Mouse (Mus musculus): ENCODE data around the gene Olfr813. TPM values are rescaled to one million over a fixed set of nuclear protein-coding genes. Genes with fewer than 3 reads are reported as not detected.

Gene Olfr813
- polyA plus RNA-seq (2017; shearing (Covaris generic)), result not detected

GRCm38 (mm10) chr10:129855067-129855466 lies at the start of gene Olfr813:
TSS of gene Olfr813 (plus strand) at chr10:129855367.

GRCm38 (mm10) chr10:129845994-129846393 lies 9.2 kb upstream of the Olfr813 start, which contains the start of gene Olfr812:
TSS of gene Olfr812 (minus strand) at chr10:129846094.

GRCm38 (mm10) chr10:129879751-129880150 lies 24.6 kb downstream of the Olfr813 start, which contains the start of gene Olfr814:
TSS of gene Olfr814 (minus strand) at chr10:129879851.

GRCm38 (mm10) chr10:129905767-129906166 lies 50.6 kb downstream of the Olfr813 start, which contains the start of gene Olfr815:
TSS of gene Olfr815 (minus strand) at chr10:129905867.

Other genes with a start within 250 kb of the Olfr813 start
- gene Olfr796, start 242.8 kb upstream of the Olfr813 start, polyA plus RNA-seq (2017; shearing (Covaris generic)), result not detected
- gene Olfr798, start 227.4 kb upstream of the Olfr813 start, polyA plus RNA-seq (2017; shearing (Covaris generic)), result 0.16 TPM
- gene Olfr799, start 217.9 kb upstream of the Olfr813 start, polyA plus RNA-seq (2017; shearing (Covaris generic)), result not detected
- not detected for gene Olfr800, start 197.7 kb upstream of the Olfr813 start, polyA plus RNA-seq (2017; shearing (Covaris generic))
- not detected for gene Olfr801, start 181.5 kb upstream of the Olfr813 start, polyA plus RNA-seq (2017; shearing (Covaris generic))
- gene Olfr802, start 167.2 kb upstream of the Olfr813 start, polyA plus RNA-seq (2017; shearing (Covaris generic)), result not detected
- gene Olfr803, start 161.1 kb upstream of the Olfr813 start, polyA plus RNA-seq (2017; shearing (Covaris generic)), result not detected
- gene Olfr804, start 152.2 kb upstream of the Olfr813 start, polyA plus RNA-seq (2017; shearing (Covaris generic)), result not detected
- not detected for gene Olfr805, start 126.0 kb upstream of the Olfr813 start, polyA plus RNA-seq (2017; shearing (Covaris generic))
- gene Olfr806, start 113.4 kb upstream of the Olfr813 start, polyA plus RNA-seq (2017; shearing (Covaris generic)), result not detected
- not detected for gene Olfr807, start 97.6 kb upstream of the Olfr813 start, polyA plus RNA-seq (2017; shearing (Covaris generic))
- gene Olfr808, start 89.9 kb upstream of the Olfr813 start, polyA plus RNA-seq (2017; shearing (Covaris generic)), result not detected
- not detected for gene Olfr809, start 80.7 kb upstream of the Olfr813 start, polyA plus RNA-seq (2017; shearing (Covaris generic))
- gene Olfr810, start 60.5 kb upstream of the Olfr813 start, polyA plus RNA-seq (2017; shearing (Covaris generic)), result not detected
- not detected for gene Olfr811, start 51.0 kb upstream of the Olfr813 start, polyA plus RNA-seq (2017; shearing (Covaris generic))
- 0.56 TPM for gene Olfr812, start 9.3 kb upstream of the Olfr813 start, polyA plus RNA-seq (2017; shearing (Covaris generic))
- 0.09 TPM for gene Olfr814, start 24.5 kb downstream of the Olfr813 start, polyA plus RNA-seq (2017; shearing (Covaris generic))
- gene Olfr815, start 50.5 kb downstream of the Olfr813 start, polyA plus RNA-seq (2017; shearing (Covaris generic)), result not detected
- gene Olfr816, start 60.2 kb downstream of the Olfr813 start, polyA plus RNA-seq (2017; shearing (Covaris generic)), result 0.34 TPM
- gene Olfr818, start 93.7 kb downstream of the Olfr813 start, polyA plus RNA-seq (2017; shearing (Covaris generic)), result not detected
- gene Olfr819, start 111.9 kb downstream of the Olfr813 start, polyA plus RNA-seq (2017; shearing (Covaris generic)), result not detected
- gene Olfr247, start 120.8 kb downstream of the Olfr813 start, polyA plus RNA-seq (2017; shearing (Covaris generic)), result not detected
- gene Gm10310, start 129.7 kb downstream of the Olfr813 start, polyA plus RNA-seq (2017; shearing (Covaris generic)), result 0.21 TPM
- gene Olfr820, start 157.3 kb downstream of the Olfr813 start, polyA plus RNA-seq (2017; shearing (Covaris generic)), result not detected
- not detected for gene Olfr821, start 175.0 kb downstream of the Olfr813 start, polyA plus RNA-seq (2017; shearing (Covaris generic))
- 0.14 TPM for gene Olfr822, start 215.8 kb downstream of the Olfr813 start, polyA plus RNA-seq (2017; shearing (Covaris generic))